Mouse (Mus musculus): ENCODE results near the gene Emid1.

- TF ChIP-seq CTCF (conservative IDR thresholded peaks at IDR 0.05; ENCODE audit: low read length) (no peak), POU5F1 (IDR thresholded peaks at IDR 0.05; ENCODE audit: borderline replicate concordance, low read length) (no peak)
Measured at GRCm38 (mm10) chr11:5109441-5109840, 42.6 kb downstream of the Emid1 start.
